Mouse (Mus musculus) midbrain, embryonic 11.5 days (tissue): ENCODE measurements at regions not wholly inside any gene's neighbourhood (a gene's known extent, or its start where the extent isn't known, plus 50 kb on each side); places are given as distances from the start of the nearest gene placed in this dataset.
"Not testable (repeated sequence)": the region's sequence is repeated elsewhere in the genome, so short reads cannot be mapped to it uniquely, and the experiment has no call there.

Experiments used
- ATAC-seq: fragments of 200-750 bp; cut with Nextera tagmentation; 2 replicates; pipeline ENCODE4 v1.8.0; 2017; ENCODE audit warnings: moderate TSS enrichment, moderate library complexity; ENCODE audit not compliant: low FRiP score
- DNase-seq: peaks from one replicate; pipeline ENCODE4 v3.0.0; 2015; ENCODE audit warnings: low spot score; ENCODE audit errors: missing footprints
- H3K27ac ChIP-seq: fragments of 300-500 bp; sonication (generic); 2 replicates; pipeline ENCODE4 v1.5.1; 2014; ENCODE audit warnings: low read depth, low read length
- H3K27me3 ChIP-seq: fragments of 300-500 bp; sonication (generic); 2 replicates; pipeline ENCODE4 v1.6.1; 2014; ENCODE audit warnings: mild to moderate bottlenecking, low read length, moderate library complexity, mixed read lengths; ENCODE audit not compliant: control insufficient read depth, insufficient read depth
- H3K36me3 ChIP-seq: fragments of 300-500 bp; sonication (generic); 2 replicates; pipeline ENCODE4 v1.6.1; 2014; ENCODE audit warnings: mild to moderate bottlenecking, low read length, moderate library complexity, mixed read lengths; ENCODE audit not compliant: control insufficient read depth, insufficient read depth
- H3K4me1 ChIP-seq: fragments of 300-500 bp; sonication (generic); 2 replicates; pipeline ENCODE4 v1.6.1; 2014; ENCODE audit warnings: low read length; ENCODE audit not compliant: control insufficient read depth, insufficient read depth
- H3K4me2 ChIP-seq: fragments of 300-500 bp; sonication (generic); 2 replicates; pipeline ENCODE4 v1.6.1; 2014; ENCODE audit warnings: mild to moderate bottlenecking, moderate library complexity
- H3K4me3 ChIP-seq: fragments of 300-500 bp; sonication (generic); 2 replicates; pipeline ENCODE4 v1.5.1; 2014; ENCODE audit warnings: low read depth, low read length
- H3K9ac ChIP-seq: fragments of 300-500 bp; sonication (generic); 2 replicates; pipeline ENCODE4 v1.6.1; 2014; ENCODE audit warnings: low read length
- H3K9me3 ChIP-seq: fragments of 300-500 bp; sonication (generic); 2 replicates; pipeline ENCODE4 v1.6.1; 2016; ENCODE audit warnings: low read length; ENCODE audit not compliant: control insufficient read depth
- WGBS: fragments of 180-500 bp; shearing (Covaris S2); extraction: QIAGEN DNeasy Blood & Tissue Kit; methylation state at CpG from one replicate; pipeline ENCODE4 v1.1.7; 2014; 5-methylcytosine and 5-hydroxymethylcytosine counted together

DNA sequence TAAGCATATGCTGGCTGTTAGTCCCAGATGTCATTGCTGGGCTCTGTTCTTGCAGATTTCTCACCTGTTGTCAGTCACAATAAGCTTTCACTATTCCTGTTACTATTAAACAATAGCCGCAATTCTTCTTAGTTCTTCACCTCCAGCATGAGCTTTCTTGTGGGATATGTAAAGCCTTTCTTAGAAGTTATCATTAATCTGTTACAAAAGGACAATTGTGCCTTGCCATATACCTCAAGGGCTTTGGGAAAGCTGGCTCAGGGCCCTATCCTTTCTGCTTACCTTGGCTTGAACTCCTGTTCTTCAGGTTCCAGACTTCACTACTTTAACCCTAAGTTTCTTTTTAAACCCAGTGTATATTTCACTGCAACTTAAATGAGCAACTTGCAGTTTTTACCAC is 301.3 kb downstream of the Eepd1 start:
- no peak overlapping the region for H3K4me3 ChIP-seq
- H3K27me3 ChIP-seq: no peaks in the 10 kb centered on the region
- H3K36me3 ChIP-seq: no peaks in the 10 kb centered on the region
- H3K9me3 ChIP-seq: no peaks in the 10 kb centered on the region
- DNase-seq (no peak), ATAC-seq (no peak)
- H3K4me1 ChIP-seq: no peaks in the 10 kb centered on the region
- WGBS: 95% methylated on average over 1 of the region's 1 CpGs
- H3K4me2 ChIP-seq: no peak overlapping the region
- no peak overlapping the region for H3K9ac ChIP-seq
- H3K27ac ChIP-seq: no peak overlapping the region

DNA sequence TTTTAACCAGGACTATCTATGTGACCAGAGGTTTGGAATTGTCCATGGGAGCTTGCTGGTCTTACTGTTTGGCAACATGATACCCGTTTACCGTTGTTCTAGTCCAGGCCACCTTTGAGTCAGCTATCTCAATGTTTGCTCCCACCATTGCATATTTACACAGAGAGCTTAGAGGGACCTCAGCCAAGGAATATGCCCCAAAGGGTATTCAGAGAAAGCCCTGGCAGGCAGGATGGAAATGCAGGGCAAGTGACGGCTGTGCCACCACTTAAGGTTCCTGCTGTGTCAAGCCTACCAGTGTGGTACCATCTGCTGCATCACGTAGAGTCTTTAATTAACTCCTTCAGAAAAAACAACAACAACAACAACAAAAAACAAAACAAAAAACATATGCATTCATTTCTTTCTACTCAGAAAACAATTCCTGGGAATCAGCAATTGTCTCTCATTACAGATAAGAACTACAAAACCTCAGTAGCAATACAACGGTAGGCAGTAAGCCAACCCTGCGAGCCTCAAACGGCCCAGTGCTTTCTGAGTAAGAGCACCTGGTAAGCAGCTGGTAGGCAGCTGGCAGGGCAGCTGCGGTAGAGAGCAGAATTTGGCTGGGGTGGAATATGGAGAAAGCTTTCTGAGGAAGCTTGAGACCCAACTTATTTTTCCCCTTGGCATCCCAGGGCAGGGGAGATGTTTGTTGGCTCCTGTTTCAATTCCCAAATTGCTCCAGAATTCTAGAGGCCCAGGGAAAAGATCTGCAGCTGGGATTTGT is 314.0 kb downstream of the Eepd1 start:
- no peaks in the 10 kb centered on the region for H3K27me3 ChIP-seq
- H3K4me1 ChIP-seq: no peaks in the 10 kb centered on the region
- H3K36me3 ChIP-seq: no peaks in the 10 kb centered on the region
- no peak overlapping the region for H3K4me2 ChIP-seq
- H3K4me3 ChIP-seq: no peak overlapping the region
- WGBS: 85% methylated on average over 8 of the region's 8 CpGs
- DNase-seq (no peak), ATAC-seq (no peak)
- H3K27ac ChIP-seq: no peak overlapping the region
- no peak overlapping the region for H3K9ac ChIP-seq
- H3K9me3 ChIP-seq: no peaks in the 10 kb centered on the region

GRCm38 (mm10) chr9:25809562-25809961 is 328.2 kb downstream of the Eepd1 start:
- no peak overlapping the region for H3K27ac ChIP-seq
- no peaks in the 10 kb centered on the region for H3K4me1 ChIP-seq
- H3K4me3 ChIP-seq: no peak overlapping the region
- H3K27me3 ChIP-seq: no peaks in the 10 kb centered on the region
- DNase-seq (no peak), ATAC-seq (no peak)
- no peaks in the 10 kb centered on the region for H3K9me3 ChIP-seq
- no peak overlapping the region for H3K9ac ChIP-seq
- no peak overlapping the region for H3K4me2 ChIP-seq
- no peaks in the 10 kb centered on the region for H3K36me3 ChIP-seq

- no peaks in the 10 kb centered on the region for H3K9me3 ChIP-seq
- no peaks in the 10 kb centered on the region for H3K27me3 ChIP-seq
- no peak for DNase-seq
- no peak overlapping the region for H3K27ac ChIP-seq
- no peak overlapping the region for H3K4me3 ChIP-seq
- H3K4me2 ChIP-seq: no peak overlapping the region
- no peaks in the 10 kb centered on the region for H3K4me1 ChIP-seq
- H3K9ac ChIP-seq: no peak overlapping the region
- H3K36me3 ChIP-seq: no peaks in the 10 kb centered on the region
- ATAC-seq: no peak
Observed at GRCm38 (mm10) chr9:25833295-25833694, 351.9 kb downstream of the Eepd1 start.

- not testable (repeated sequence) for H3K4me2 ChIP-seq, H3K27me3 ChIP-seq, H3K4me3 ChIP-seq, H3K36me3 ChIP-seq, H3K4me1 ChIP-seq, H3K9ac ChIP-seq, ATAC-seq, DNase-seq, H3K27ac ChIP-seq, H3K9me3 ChIP-seq
- 81% methylated on average over 2 of the region's 2 CpGs for WGBS
Observed at GRCm38 (mm10) chr9:25849914-25850313, 368.6 kb downstream of the Eepd1 start.

DNA sequence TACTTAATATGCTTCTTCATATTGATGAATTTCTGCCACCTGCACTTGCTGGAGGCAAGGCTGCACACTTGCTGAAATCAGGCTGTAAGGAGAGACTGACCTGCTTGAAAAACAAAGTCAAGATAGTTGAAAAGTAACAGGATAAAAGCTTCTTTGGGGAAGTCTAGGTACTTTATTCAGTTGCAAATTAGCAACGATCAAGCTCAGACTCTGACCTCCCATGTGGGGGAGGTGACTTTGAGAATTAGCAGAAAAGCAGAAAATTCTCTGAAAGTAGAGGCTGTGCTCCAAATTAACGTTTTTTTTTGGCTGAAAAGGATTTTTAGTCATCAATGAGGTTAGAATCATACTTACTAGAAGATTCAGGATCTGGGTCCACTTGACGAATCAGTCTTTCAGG is 369.3 kb downstream of the Eepd1 start:
- H3K9me3 ChIP-seq, H3K27me3 ChIP-seq, H3K4me1 ChIP-seq, H3K27ac ChIP-seq, H3K9ac ChIP-seq, H3K4me3 ChIP-seq, DNase-seq, H3K4me2 ChIP-seq, ATAC-seq, H3K36me3 ChIP-seq: not testable (repeated sequence)
- 57% methylated on average over 3 of the region's 3 CpGs for WGBS

- H3K4me3 ChIP-seq: no peak overlapping the region
- H3K27me3 ChIP-seq: no peaks in the 10 kb centered on the region
- no peak overlapping the region for H3K27ac ChIP-seq
- DNase-seq: no peak
- no peak overlapping the region for H3K4me2 ChIP-seq
- H3K9me3 ChIP-seq: no peaks in the 10 kb centered on the region
- no peak for ATAC-seq
- WGBS: 33% methylated on average over 1 of the region's 1 CpGs
- H3K36me3 ChIP-seq: no peaks in the 10 kb centered on the region
- no peaks in the 10 kb centered on the region for H3K4me1 ChIP-seq
- H3K9ac ChIP-seq: no peak overlapping the region
Observed at GRCm38 (mm10) chr9:25854545-25854944, 373.2 kb downstream of the Eepd1 start.

- Histone ChIP-seq H3K9me3 (no peaks in the 10 kb centered on the region; the same call in 1 of the 2 replicates), H3K36me3 (no peaks in the 10 kb centered on the region)
Observed at GRCm38 (mm10) chr9:25870260-25870659, 388.9 kb downstream of the Eepd1 start.

DNA sequence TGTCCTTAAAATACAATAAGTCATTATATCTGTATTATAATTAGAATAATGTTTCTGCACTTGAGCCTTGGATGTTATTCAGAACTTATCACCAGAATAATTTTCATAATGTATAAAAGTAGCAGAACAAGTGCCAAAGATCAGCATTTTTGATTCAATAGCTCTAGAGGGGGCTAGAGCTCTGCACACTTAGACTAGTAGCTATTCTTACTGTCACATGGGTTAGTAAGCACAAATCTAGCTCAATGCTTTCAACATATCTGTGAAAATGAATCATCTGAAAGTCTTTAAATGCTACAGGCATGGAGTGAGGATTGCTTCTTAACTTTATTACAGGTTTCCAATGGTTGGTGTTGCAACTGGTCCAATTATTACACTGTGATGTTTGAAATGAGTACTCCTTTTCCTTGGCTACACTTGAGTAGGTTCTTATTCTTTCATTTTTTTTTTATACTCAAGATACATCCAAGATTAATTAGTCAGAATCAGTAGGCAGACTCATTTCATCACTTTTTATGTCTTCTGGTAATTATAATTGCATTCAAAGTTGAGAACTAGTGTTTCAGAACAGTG is 415.1 kb downstream of the Eepd1 start:
- Histone ChIP-seq H3K4me3 (no peak overlapping the region), H3K9ac (no peak overlapping the region), H3K27me3 (no peaks in the 10 kb centered on the region), H3K9me3 (no peaks in the 10 kb centered on the region), H3K4me1 (no peaks in the 10 kb centered on the region), H3K27ac (no peak overlapping the region), H3K4me2 (no peak overlapping the region), H3K36me3 (no peaks in the 10 kb centered on the region)
- no peak for DNase-seq
- ATAC-seq: no peak

More at GRCm38 (mm10) chr9:25870260-25870659, 388.9 kb downstream of the Eepd1 start:
- no peak overlapping the region for H3K4me3 ChIP-seq
- no peak overlapping the region for H3K9ac ChIP-seq
- WGBS: 76% methylated on average over 2 of the region's 2 CpGs
- H3K4me1 ChIP-seq: no peaks in the 10 kb centered on the region
- H3K27me3 ChIP-seq: no peaks in the 10 kb centered on the region
- DNase-seq (no peak), ATAC-seq (no peak)
- no peak overlapping the region for H3K4me2 ChIP-seq
- no peak overlapping the region for H3K27ac ChIP-seq
